Mouse (Mus musculus): Measurements from ENCODE around the gene Arhgap42. TPM values are rescaled to one million over a fixed set of nuclear protein-coding genes. Genes with fewer than 3 reads are reported as not detected.
A peak's percentile ranks its signal among the peaks of the same experiment; 100 is the strongest.

Gene Arhgap42
- polyA plus RNA-seq, 1 experiment, result 8.3 TPM

GRCm38 (mm10) chr9:9210464-9210863 is 28.4 kb downstream of the Arhgap42 start:
- no peak overlapping the region for H3K4me3 ChIP-seq
- H3K4me2 ChIP-seq (ENCODE audit: low read depth), result no peak overlapping the region
- H3K27me3 ChIP-seq (ENCODE audit: control insufficient read depth, insufficient read depth, insufficient read length), result no peaks in the 10 kb centered on the region
- TF ChIP-seq CEBPB (IDR thresholded peaks at IDR 0.05; ENCODE audit: insufficient read depth, poor library complexity, severe bottlenecking), result no peak
- TF ChIP-seq MAX (IDR thresholded peaks at IDR 0.05; ENCODE audit: low read depth), result no peak
- TF ChIP-seq SRF (IDR thresholded peaks at IDR 0.05; ENCODE audit: control insufficient read depth, insufficient read length, low read depth), result no peak
- peak in 2 of 3 experiments; percentile 10 to 71 for TF ChIP-seq MYOD1 (IDR thresholded peaks at IDR 0.05; ENCODE audit: control insufficient read depth in 1 of 3, insufficient read length in 2 of 3, low read depth in 2 of 3)
- no peak for TF ChIP-seq USF1 (IDR thresholded peaks at IDR 0.05; ENCODE audit: low read depth)
- no peak for TF ChIP-seq POLR2A (IDR thresholded peaks at IDR 0.05; ENCODE audit: insufficient read length, low read depth)
- no peak for TF ChIP-seq POLR2AphosphoS2 (IDR thresholded peaks at IDR 0.05; ENCODE audit: insufficient read length, low read depth)
- TF ChIP-seq TCF3 (IDR thresholded peaks at IDR 0.05; ENCODE audit: insufficient read length, low read depth), result no peak
- no peak for TF ChIP-seq REST (IDR thresholded peaks at IDR 0.05; ENCODE audit: insufficient read depth, insufficient read length)
- no peaks in the 10 kb centered on the region for H3K36me3 ChIP-seq (ENCODE audit: control insufficient read depth, insufficient read depth)
- no peak overlapping the region for H3ac ChIP-seq (ENCODE audit: control insufficient read depth, insufficient read length)
- H3K79me2 ChIP-seq (ENCODE audit: control insufficient read depth, insufficient read depth), result peaks cover 90% of the 10 kb centered on the region

- no peaks in the 10 kb centered on the region for H3K36me3 ChIP-seq (ENCODE audit: control insufficient read depth, insufficient read depth)
- no peak overlapping the region for H3K4me3 ChIP-seq
- no peak for TF ChIP-seq MYOD1 (IDR thresholded peaks at IDR 0.05; ENCODE audit: control insufficient read depth in 1 of 3, insufficient read length in 2 of 3, low read depth in 2 of 3)
- no peak for TF ChIP-seq POLR2A (IDR thresholded peaks at IDR 0.05; ENCODE audit: insufficient read length, low read depth)
- no peak for TF ChIP-seq TCF12 (IDR thresholded peaks at IDR 0.05; ENCODE audit: insufficient read depth, poor library complexity, severe bottlenecking)
- no peak for TF ChIP-seq MYOG (IDR thresholded peaks at IDR 0.05; ENCODE audit: control insufficient read depth in 1 of 3, insufficient read depth in 1 of 3, insufficient read length in 2 of 3, low read depth in 2 of 3)
- no peak for TF ChIP-seq E2F4 (IDR thresholded peaks at IDR 0.05; ENCODE audit: insufficient read depth)
- H3K79me2 ChIP-seq (ENCODE audit: control insufficient read depth, insufficient read depth), result peaks cover 91% of the 10 kb centered on the region
- H3K4me2 ChIP-seq (ENCODE audit: low read depth), result no peak overlapping the region
- H3ac ChIP-seq (ENCODE audit: control insufficient read depth, insufficient read length), result no peak overlapping the region
- no peaks in the 10 kb centered on the region for H3K27me3 ChIP-seq (ENCODE audit: control insufficient read depth, insufficient read depth, insufficient read length)
Measured at GRCm38 (mm10) chr9:9208205-9208604, 30.7 kb downstream of the Arhgap42 start.

- Histone ChIP-seq H3K4me3 (no peak overlapping the region), H3ac (ENCODE audit: control insufficient read depth, insufficient read length) (no peak overlapping the region), H3K79me2 (ENCODE audit: control insufficient read depth, insufficient read depth) (peaks cover 91% of the 10 kb centered on the region), H3K27me3 (ENCODE audit: control insufficient read depth, insufficient read depth, insufficient read length) (no peaks in the 10 kb centered on the region), H3K4me2 (ENCODE audit: low read depth) (no peak overlapping the region), H3K36me3 (ENCODE audit: control insufficient read depth, insufficient read depth) (no peaks in the 10 kb centered on the region)
- TF ChIP-seq MYOD1 (IDR thresholded peaks at IDR 0.05; ENCODE audit: control insufficient read depth in 1 of 3, insufficient read length in 2 of 3, low read depth in 2 of 3), result peak in 1 of 3 experiments; percentile 6
- TF ChIP-seq POLR2AphosphoS2 (IDR thresholded peaks at IDR 0.05; ENCODE audit: insufficient read length, low read depth), result no peak
Measured at GRCm38 (mm10) chr9:9207251-9207650, 31.6 kb downstream of the Arhgap42 start.

GRCm38 (mm10) chr9:9200827-9201388 is 38.0 kb downstream of the Arhgap42 start:
- no peaks in the 10 kb centered on the region for H3K27me3 ChIP-seq (ENCODE audit: control insufficient read depth, insufficient read depth, insufficient read length)
- H3ac ChIP-seq (ENCODE audit: control insufficient read depth, insufficient read length), result no peak overlapping the region
- peak overlapping the region; percentile 66 for H3K4me2 ChIP-seq (ENCODE audit: low read depth)
- TF ChIP-seq USF1 (IDR thresholded peaks at IDR 0.05; ENCODE audit: low read depth), result no peak
- peak in 2 of 3 experiments; percentile 52 to 72 for TF ChIP-seq MYOD1 (IDR thresholded peaks at IDR 0.05; ENCODE audit: control insufficient read depth in 1 of 3, insufficient read length in 2 of 3, low read depth in 2 of 3)
- peak in 1 of 3 experiments; percentile 59 for TF ChIP-seq MYOG (IDR thresholded peaks at IDR 0.05; ENCODE audit: control insufficient read depth in 1 of 3, insufficient read depth in 1 of 3, insufficient read length in 2 of 3, low read depth in 2 of 3)
- H3K79me2 ChIP-seq (ENCODE audit: control insufficient read depth, insufficient read depth), result peaks cover 73% of the 10 kb centered on the region
- H3K4me3 ChIP-seq, result no peak overlapping the region
- H3K36me3 ChIP-seq (ENCODE audit: control insufficient read depth, insufficient read depth), result no peaks in the 10 kb centered on the region

GRCm38 (mm10) chr9:9199170-9199841 is 39.6 kb downstream of the Arhgap42 start:
- no peak overlapping the region for H3K4me3 ChIP-seq
- no peak for TF ChIP-seq MAX (IDR thresholded peaks at IDR 0.05; ENCODE audit: low read depth)
- peak in 2 of 3 experiments; percentile 37 to 50 for TF ChIP-seq MYOD1 (IDR thresholded peaks at IDR 0.05; ENCODE audit: control insufficient read depth in 1 of 3, insufficient read length in 2 of 3, low read depth in 2 of 3)
- TF ChIP-seq POLR2AphosphoS2 (IDR thresholded peaks at IDR 0.05; ENCODE audit: insufficient read length, low read depth), result no peak
- peak overlapping the region; percentile 21 for H3K4me2 ChIP-seq (ENCODE audit: low read depth)
- peaks cover 70% of the 10 kb centered on the region for H3K79me2 ChIP-seq (ENCODE audit: control insufficient read depth, insufficient read depth)
- H3K27me3 ChIP-seq (ENCODE audit: control insufficient read depth, insufficient read depth, insufficient read length), result no peaks in the 10 kb centered on the region
- H3ac ChIP-seq (ENCODE audit: control insufficient read depth, insufficient read length), result no peak overlapping the region
- no peaks in the 10 kb centered on the region for H3K36me3 ChIP-seq (ENCODE audit: control insufficient read depth, insufficient read depth)

Measured in myocyte (in vitro differentiated cells).